Mouse (Mus musculus): Measurements from ENCODE around the gene Dnah3. TPM values are rescaled to one million over a fixed set of nuclear protein-coding genes. Genes with fewer than 3 reads are reported as not detected.

The Dnah3 gene
- polyA plus RNA-seq, 1 experiment from 2014 or later: 0.40 TPM

DNA sequence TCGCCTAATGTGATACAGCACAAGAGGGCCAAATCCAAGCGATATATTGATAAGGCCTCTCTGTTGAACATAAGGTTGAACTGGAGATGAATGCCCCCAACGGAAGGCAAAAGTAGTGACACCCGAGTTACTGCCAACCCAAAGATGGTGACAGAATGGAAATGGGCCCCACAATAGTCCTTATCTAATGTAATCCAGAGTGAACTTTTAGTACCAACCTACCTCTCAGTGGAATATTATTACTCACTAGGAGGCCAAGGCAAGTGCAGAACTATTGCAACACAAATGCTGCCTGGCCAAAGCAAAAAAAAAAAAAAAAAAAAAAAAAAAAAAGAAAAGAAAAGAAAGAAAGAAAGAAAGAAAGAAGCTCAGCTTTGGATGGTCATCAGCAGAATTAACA lies 202.3 kb downstream of the Dnah3 start:
- H3K4me2 ChIP-seq: no peak overlapping the region
- no peak for ATAC-seq (ENCODE audit: borderline replicate concordance, extremely low read depth, low FRiP score, low TSS enrichment)
- 84% methylated on average over 4 of the region's 4 CpGs for WGBS
- H3K9me3 ChIP-seq: no peaks in the 10 kb centered on the region
- H3K27me3 ChIP-seq: no peaks in the 10 kb centered on the region
- no peaks in the 10 kb centered on the region for H3K36me3 ChIP-seq
- H3K4me3 ChIP-seq: no peak overlapping the region
- peaks cover 27% of the 10 kb centered on the region for H3K4me1 ChIP-seq
- H3K9ac ChIP-seq: no peak overlapping the region
- H3K27ac ChIP-seq: no peak overlapping the region

GRCm38 (mm10) chr7:119892198-119892597 lies 202.9 kb downstream of the Dnah3 start:
- 78% methylated on average over 1 of the region's 1 CpGs for WGBS
- H3K4me1 ChIP-seq: peaks cover 27% of the 10 kb centered on the region
- H3K36me3 ChIP-seq: no peaks in the 10 kb centered on the region
- no peak for ATAC-seq (ENCODE audit: borderline replicate concordance, extremely low read depth, low FRiP score, low TSS enrichment)
- H3K4me3 ChIP-seq: no peak overlapping the region
- no peaks in the 10 kb centered on the region for H3K27me3 ChIP-seq
- H3K9ac ChIP-seq: no peak overlapping the region
- H3K4me2 ChIP-seq: no peak overlapping the region
- no peaks in the 10 kb centered on the region for H3K9me3 ChIP-seq
- no peak overlapping the region for H3K27ac ChIP-seq

DNA sequence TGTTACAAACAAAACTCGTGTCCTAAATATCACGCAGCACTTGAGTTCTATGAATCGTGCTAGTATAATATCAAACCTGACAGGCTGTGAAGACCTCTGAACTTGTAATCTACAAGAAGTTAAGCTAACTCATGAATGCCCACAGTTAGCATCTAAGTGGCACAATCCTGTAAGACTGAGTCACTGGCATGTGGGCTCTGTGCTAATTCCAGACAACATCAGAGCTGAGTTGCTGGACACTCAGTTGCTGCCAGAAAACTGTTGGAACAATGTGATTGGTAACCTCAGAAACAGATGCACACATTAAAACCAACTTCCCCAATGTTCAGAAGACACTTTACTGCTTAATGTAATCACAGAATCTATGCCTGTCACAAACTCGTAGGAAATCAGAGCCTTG lies 207.2 kb downstream of the Dnah3 start:
- Histone ChIP-seq H3K4me2 (no peak overlapping the region), H3K36me3 (no peaks in the 10 kb centered on the region), H3K9me3 (no peaks in the 10 kb centered on the region), H3K9ac (no peak overlapping the region), H3K4me3 (no peak overlapping the region), H3K27ac (no peak overlapping the region), H3K4me1 (no peaks in the 10 kb centered on the region), H3K27me3 (no peaks in the 10 kb centered on the region)
- 82% methylated on average over 4 of the region's 4 CpGs for WGBS
- no peak for ATAC-seq (ENCODE audit: borderline replicate concordance, extremely low read depth, low FRiP score, low TSS enrichment)

GRCm38 (mm10) chr7:119881229-119881628 lies 213.9 kb downstream of the Dnah3 start:
- no peaks in the 10 kb centered on the region for H3K9me3 ChIP-seq
- 70% methylated on average over 2 of the region's 2 CpGs for WGBS
- peaks cover 3% of the 10 kb centered on the region; the same call in 1 of the 2 replicates for H3K36me3 ChIP-seq
- no peaks in the 10 kb centered on the region for H3K4me1 ChIP-seq
- no peaks in the 10 kb centered on the region for H3K27me3 ChIP-seq
- H3K27ac ChIP-seq: no peak overlapping the region
- no peak for ATAC-seq (ENCODE audit: borderline replicate concordance, extremely low read depth, low FRiP score, low TSS enrichment)
- no peak overlapping the region for H3K4me3 ChIP-seq
- no peak overlapping the region for H3K9ac ChIP-seq
- no peak overlapping the region for H3K4me2 ChIP-seq

DNA sequence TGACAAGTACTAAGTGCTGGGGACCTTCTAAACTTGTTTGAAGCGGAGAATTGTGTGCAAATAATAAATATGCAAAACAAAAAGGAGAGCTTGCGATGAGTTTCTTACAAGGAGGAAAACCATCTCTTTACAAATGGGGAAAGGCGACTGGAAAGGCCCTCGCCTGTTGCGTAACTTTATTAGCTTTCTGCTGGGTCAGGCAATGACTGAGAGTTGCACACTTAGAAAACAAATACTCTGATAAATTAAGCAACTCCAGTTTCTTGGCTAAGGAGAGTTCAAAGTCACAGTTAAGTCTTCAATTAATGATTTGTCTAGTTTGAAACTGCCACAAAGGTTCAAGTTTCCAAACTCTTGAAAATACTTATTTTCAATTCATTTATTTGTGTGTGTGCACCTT lies 214.7 kb downstream of the Dnah3 start:
- Histone ChIP-seq H3K27ac (no peak overlapping the region), H3K27me3 (no peaks in the 10 kb centered on the region), H3K36me3 (peaks cover 3% of the 10 kb centered on the region; the same call in 1 of the 2 replicates), H3K9ac (no peak overlapping the region), H3K4me3 (no peak overlapping the region), H3K4me2 (no peak overlapping the region), H3K9me3 (no peaks in the 10 kb centered on the region), H3K4me1 (no peaks in the 10 kb centered on the region)
- ATAC-seq (ENCODE audit: borderline replicate concordance, extremely low read depth, low FRiP score, low TSS enrichment): no peak
- 79% methylated on average over 5 of the region's 5 CpGs for WGBS

DNA sequence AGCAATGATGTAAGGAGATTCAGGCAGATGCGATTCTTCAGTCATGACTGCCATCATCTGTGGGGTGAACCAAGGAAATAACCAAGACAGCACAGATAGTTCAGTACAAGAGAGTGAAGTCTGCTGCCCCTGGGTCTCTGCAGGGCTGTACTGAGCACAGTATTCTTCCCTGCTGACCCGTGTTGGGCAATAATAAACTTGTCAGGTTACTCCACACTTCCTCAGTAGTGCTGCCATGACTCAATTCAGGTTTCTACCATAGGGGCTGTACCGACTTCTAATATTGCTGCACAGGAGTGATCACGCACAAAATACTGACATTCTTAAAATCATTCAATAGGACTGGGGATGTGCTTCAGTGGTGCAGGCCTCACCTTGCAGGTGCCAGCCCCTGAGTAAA lies 215.9 kb downstream of the Dnah3 start:
- Histone ChIP-seq H3K27ac (no peak overlapping the region), H3K9ac (no peak overlapping the region), H3K27me3 (no peaks in the 10 kb centered on the region), H3K9me3 (no peaks in the 10 kb centered on the region), H3K4me1 (no peaks in the 10 kb centered on the region), H3K4me3 (no peak overlapping the region), H3K36me3 (peaks cover 3% of the 10 kb centered on the region; the same call in 1 of the 2 replicates), H3K4me2 (no peak overlapping the region)
- no peak for ATAC-seq (ENCODE audit: borderline replicate concordance, extremely low read depth, low FRiP score, low TSS enrichment)
- 88% methylated on average over 4 of the region's 4 CpGs for whole genome bisulfite sequencing

DNA sequence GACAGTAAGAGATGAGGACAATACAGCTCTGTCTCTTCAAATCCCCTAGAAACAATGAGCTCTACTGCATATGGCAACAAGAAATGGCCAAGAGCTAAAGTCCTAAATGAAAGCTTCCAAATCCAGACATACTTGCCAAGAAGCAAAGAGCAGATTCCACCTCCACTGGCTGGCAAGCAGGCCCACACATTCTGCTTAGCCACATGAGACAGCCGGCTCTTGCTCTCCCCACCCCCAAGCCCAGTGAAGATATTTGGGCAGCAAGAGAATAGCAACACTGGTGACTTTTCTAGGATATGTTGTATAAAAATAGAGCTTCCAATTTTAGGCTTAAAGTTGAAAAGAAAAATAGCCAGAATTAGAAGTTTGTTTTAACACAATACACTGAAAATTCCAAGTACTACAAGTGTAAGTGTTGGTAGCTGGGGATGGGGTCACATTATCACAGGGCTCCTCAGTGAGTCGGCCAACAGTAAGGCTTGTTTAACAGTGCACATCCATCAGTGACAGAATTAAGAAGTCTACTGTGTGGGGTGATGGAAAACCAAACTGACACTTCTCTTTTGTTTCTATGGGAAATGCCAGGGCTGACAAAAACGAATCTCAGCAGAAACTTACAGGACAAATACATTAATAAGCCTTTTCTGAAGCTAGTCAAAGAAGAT lies 219.2 kb downstream of the Dnah3 start:
- H3K9me3 ChIP-seq: no peaks in the 10 kb centered on the region
- H3K4me3 ChIP-seq: no peak overlapping the region
- H3K27ac ChIP-seq: no peak overlapping the region
- H3K4me1 ChIP-seq: no peaks in the 10 kb centered on the region
- H3K36me3 ChIP-seq: peaks cover 3% of the 10 kb centered on the region; the same call in 1 of the 2 replicates
- H3K27me3 ChIP-seq: no peaks in the 10 kb centered on the region
- no peak for ATAC-seq (ENCODE audit: borderline replicate concordance, extremely low read depth, low FRiP score, low TSS enrichment)
- 32% methylated on average over 3 of the region's 3 CpGs for WGBS
- H3K4me2 ChIP-seq: no peak overlapping the region
- H3K9ac ChIP-seq: no peak overlapping the region

GRCm38 (mm10) chr7:119873050-119873449 lies 222.0 kb downstream of the Dnah3 start:
- WGBS: 60% methylated on average over 2 of the region's 2 CpGs

More at GRCm38 (mm10) chr7:119873050-119873449, 222.0 kb downstream of the Dnah3 start:
- Histone ChIP-seq H3K4me1 (no peaks in the 10 kb centered on the region), H3K36me3 (peaks cover under 1% of the 10 kb centered on the region; the same call in 1 of the 2 replicates), H3K9me3 (no peaks in the 10 kb centered on the region), H3K27me3 (no peaks in the 10 kb centered on the region), H3K4me2 (no peak overlapping the region), H3K4me3 (no peak overlapping the region), H3K9ac (no peak overlapping the region), H3K27ac (no peak overlapping the region)
- ATAC-seq (ENCODE audit: borderline replicate concordance, extremely low read depth, low FRiP score, low TSS enrichment): no peak

Other genes with a start within 250 kb of the Dnah3 start
- 7.0 and 9.0 TPM in 2 replicates for gene Lyrm1, start 199.4 kb downstream of the Dnah3 start, polyA plus RNA-seq (2015; fragmentation: Nextera tagmentation; extraction: Ambion mirVana)
- gene Dcun1d3, start 199.0 kb downstream of the Dnah3 start, polyA plus RNA-seq (2015; fragmentation: Nextera tagmentation; extraction: Ambion mirVana): 9.4 and 11.3 TPM in 2 replicates
- gene Tmem159, start 7.1 kb upstream of the Dnah3 start, polyA plus RNA-seq (2015; fragmentation: Nextera tagmentation; extraction: Ambion mirVana): 42.5 and 43.7 TPM in 2 replicates
- not detected in 2 replicates for gene Zp2, start 50.0 kb upstream of the Dnah3 start, polyA plus RNA-seq (2015; fragmentation: Nextera tagmentation; extraction: Ambion mirVana)
- gene Anks4b, start 78.6 kb upstream of the Dnah3 start, polyA plus RNA-seq (2015; fragmentation: Nextera tagmentation; extraction: Ambion mirVana): not detected in 2 replicates
- gene Crym, start 106.8 kb upstream of the Dnah3 start, polyA plus RNA-seq (2015; fragmentation: Nextera tagmentation; extraction: Ambion mirVana): 4.3 and 4.4 TPM in 2 replicates
- gene Abca14, start 108.7 kb upstream of the Dnah3 start, polyA plus RNA-seq (2015; fragmentation: Nextera tagmentation; extraction: Ambion mirVana): not detected in 2 replicates
- gene Abca15, start 233.4 kb upstream of the Dnah3 start, polyA plus RNA-seq (2015; fragmentation: Nextera tagmentation; extraction: Ambion mirVana): not detected in 2 replicates

Data from lung, embryonic 15.5 days (tissue).